Mouse (Mus musculus) forebrain, embryonic 15.5 days (tissue): ENCODE measurements at regions not wholly inside any gene's neighbourhood (a gene's known extent, or its start where the extent isn't known, plus 50 kb on each side); places are given as distances from the start of the nearest gene placed in this dataset.
A peak's percentile ranks its signal among the peaks of the same experiment; 100 is the strongest.

Experiments
- ATAC-seq: fragments of 200-750 bp; cut with Nextera tagmentation; replicated peaks from 2 replicates; pipeline ENCODE4 v1.8.0; 2017; ENCODE audit warnings: mild to moderate bottlenecking, moderate TSS enrichment, moderate library complexity
- H3K27ac ChIP-seq: fragments of 300-500 bp; sonication (generic); replicated peaks from 2 replicates; pipeline ENCODE4 v1.5.1; 2015; ENCODE audit warnings: mild to moderate bottlenecking, inconsistent platforms
- H3K27me3 ChIP-seq: fragments of 300-500 bp; sonication (generic); 2 replicates; pipeline ENCODE4 v1.6.1; 2015; ENCODE audit warnings: inconsistent platforms
- H3K36me3 ChIP-seq: fragments of 300-500 bp; sonication (generic); 2 replicates; pipeline ENCODE4 v1.6.1; 2015; ENCODE audit warnings: mild to moderate bottlenecking, inconsistent platforms
- H3K4me1 ChIP-seq: fragments of 300-500 bp; sonication (generic); 2 replicates; pipeline ENCODE4 v1.6.1; 2015; ENCODE audit warnings: inconsistent platforms
- H3K4me2 ChIP-seq: fragments of 300-500 bp; sonication (generic); replicated peaks from 2 replicates; pipeline ENCODE4 v1.6.1; 2015; ENCODE audit warnings: mild to moderate bottlenecking, inconsistent platforms
- H3K4me3 ChIP-seq: fragments of 300-500 bp; sonication (generic); 2 replicates; pipeline ENCODE4 v1.5.1; 2015; ENCODE audit warnings: mild to moderate bottlenecking, inconsistent platforms
- H3K9ac ChIP-seq: fragments of 300-500 bp; sonication (generic); replicated peaks from 2 replicates; pipeline ENCODE4 v1.6.1; 2015; ENCODE audit warnings: mild to moderate bottlenecking, inconsistent platforms
- H3K9me3 ChIP-seq: fragments of 300-500 bp; sonication (generic); 2 replicates; pipeline ENCODE4 v1.6.1; 2016; ENCODE audit warnings: inconsistent platforms
- WGBS: fragments of 180-500 bp; shearing (Covaris S2); methylation state at CpG from one replicate; pipeline ENCODE4 v1.1.7; 2015; ENCODE audit warnings: mixed read lengths; 5-methylcytosine and 5-hydroxymethylcytosine counted together

DNA sequence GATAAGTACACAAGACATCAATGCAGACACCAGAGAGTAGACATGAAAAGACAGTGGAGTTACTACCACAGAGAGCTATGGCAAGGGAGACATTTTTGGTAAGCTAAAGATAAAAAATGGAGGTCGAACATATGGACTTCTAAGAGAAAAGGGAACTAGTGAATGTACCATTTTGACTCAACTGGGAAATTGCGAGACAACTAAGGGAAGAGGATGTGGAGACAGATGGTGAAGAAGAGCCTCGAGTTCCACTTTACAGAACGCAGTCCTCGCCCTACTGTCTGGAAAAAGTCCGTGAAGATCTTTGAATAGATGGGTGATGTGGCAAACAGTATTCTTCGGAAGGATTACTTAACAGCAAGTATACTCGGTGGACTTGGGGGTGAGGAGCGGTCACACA, 181.2 kb upstream of the Mpped2 start:
- no peak for ATAC-seq
- H3K4me3 ChIP-seq: no peak overlapping the region
- no peaks in the 10 kb centered on the region for H3K9me3 ChIP-seq
- H3K27me3 ChIP-seq: no peaks in the 10 kb centered on the region
- H3K27ac ChIP-seq: no peak overlapping the region
- no peaks in the 10 kb centered on the region for H3K36me3 ChIP-seq
- 74% methylated on average over 9 of the region's 9 CpGs for WGBS
- H3K4me2 ChIP-seq: no peak overlapping the region
- H3K9ac ChIP-seq: no peak overlapping the region
- H3K4me1 ChIP-seq: peaks cover 16% of the 10 kb centered on the region

DNA sequence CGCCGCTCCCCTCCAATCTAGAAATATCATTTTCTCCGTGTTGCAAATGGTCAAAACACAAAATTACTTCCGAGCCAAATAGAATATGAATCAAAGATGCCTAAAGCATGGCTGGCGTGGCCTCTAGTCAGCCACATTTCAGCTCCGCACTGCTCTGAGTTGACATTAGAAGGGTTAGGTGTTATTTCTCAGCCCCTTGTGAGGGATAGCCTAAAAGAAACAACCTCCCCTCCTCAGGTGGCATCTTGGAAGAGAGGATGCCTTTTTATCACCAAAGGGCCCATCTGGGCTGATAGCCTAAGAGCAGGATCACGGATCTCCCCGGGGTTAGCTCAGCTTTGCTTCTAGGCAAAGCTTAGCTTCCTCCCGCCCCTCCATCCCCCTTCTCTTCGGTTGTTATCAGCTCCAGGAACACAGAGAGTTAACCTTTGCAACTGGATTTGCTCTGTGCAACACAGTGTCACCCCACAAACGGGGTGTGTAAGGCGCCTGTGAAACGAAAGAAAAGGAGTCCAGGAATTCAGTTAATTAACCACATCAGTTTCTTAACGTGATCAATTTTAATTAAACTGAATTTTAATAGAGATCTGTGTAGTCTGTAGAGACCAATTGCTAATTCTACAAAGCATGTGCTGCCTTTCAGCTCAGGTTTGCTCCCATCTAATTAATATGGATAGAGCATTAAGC, 180.6 kb upstream of the Mpped2 start:
- no peaks in the 10 kb centered on the region for H3K27me3 ChIP-seq
- H3K4me1 ChIP-seq: peaks cover 16% of the 10 kb centered on the region
- H3K9me3 ChIP-seq: no peaks in the 10 kb centered on the region
- peak; percentile 89 for ATAC-seq
- peak overlapping the region; percentile 40; the same call in 1 of the 2 replicates for H3K27ac ChIP-seq
- 22% methylated on average over 14 of the region's 14 CpGs for WGBS
- H3K36me3 ChIP-seq: no peaks in the 10 kb centered on the region
- H3K9ac ChIP-seq: peak overlapping the region; percentile 34; the same call in 1 of the 2 replicates
- peak overlapping the region; percentile 38 for H3K4me2 ChIP-seq
- peak overlapping the region; percentile 16 for H3K4me3 ChIP-seq

DNA sequence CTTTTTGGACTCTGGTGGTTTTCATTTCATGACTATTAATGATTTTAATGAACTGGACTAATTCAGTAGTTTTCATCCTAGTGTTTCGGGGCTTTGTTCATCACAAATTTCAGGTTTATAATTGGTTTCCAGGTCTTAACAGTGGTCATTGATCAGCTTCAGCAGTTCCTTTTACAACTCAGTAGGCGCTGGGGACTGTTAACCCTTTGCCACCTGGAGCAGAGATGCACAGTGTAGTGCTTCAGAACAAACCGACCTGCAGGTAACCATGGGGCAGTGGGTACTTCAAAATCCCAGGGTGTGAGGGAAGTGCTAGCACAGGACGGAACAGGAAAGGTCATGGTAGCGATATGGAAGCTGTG, 180.1 kb upstream of the Mpped2 start:
- peak overlapping the region; percentile 8; the same call in 1 of the 2 replicates for H3K9ac ChIP-seq
- peak; percentile 87 for ATAC-seq
- H3K27me3 ChIP-seq: no peaks in the 10 kb centered on the region
- H3K4me1 ChIP-seq: peaks cover 16% of the 10 kb centered on the region
- H3K4me3 ChIP-seq: peak overlapping the region; percentile 16
- 9% methylated on average over 5 of the region's 5 CpGs for WGBS
- H3K9me3 ChIP-seq: no peaks in the 10 kb centered on the region
- H3K36me3 ChIP-seq: no peaks in the 10 kb centered on the region
- H3K4me2 ChIP-seq: peak overlapping the region; percentile 38
- H3K27ac ChIP-seq: peak overlapping the region; percentile 40; the same call in 1 of the 2 replicates

DNA sequence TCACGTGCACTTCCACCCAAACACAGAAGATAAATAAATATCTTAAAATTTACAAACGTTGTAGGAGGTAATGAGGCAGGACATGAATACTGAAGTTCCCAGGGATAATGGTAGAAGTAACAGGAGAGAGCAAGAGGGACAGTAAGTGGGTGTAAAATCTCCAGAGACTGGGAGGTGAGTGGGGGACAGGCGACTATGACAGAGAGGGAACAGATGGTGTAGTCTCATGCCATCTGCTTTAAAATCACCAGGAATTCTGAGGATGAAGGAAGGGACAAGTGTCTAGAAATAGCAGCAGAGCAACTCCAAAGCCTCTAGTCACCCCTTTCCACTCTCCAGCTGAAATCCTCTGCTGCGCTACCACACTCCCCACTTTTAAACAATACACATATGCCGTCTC, 175.8 kb upstream of the Mpped2 start:
- Histone ChIP-seq H3K4me1 (peaks cover 15% of the 10 kb centered on the region), H3K4me2 (no peak overlapping the region), H3K4me3 (no peak overlapping the region), H3K27me3 (no peaks in the 10 kb centered on the region), H3K9me3 (no peaks in the 10 kb centered on the region), H3K27ac (no peak overlapping the region), H3K36me3 (no peaks in the 10 kb centered on the region), H3K9ac (no peak overlapping the region)
- no peak for ATAC-seq
- WGBS: 71% methylated on average over 5 of the region's 5 CpGs

DNA sequence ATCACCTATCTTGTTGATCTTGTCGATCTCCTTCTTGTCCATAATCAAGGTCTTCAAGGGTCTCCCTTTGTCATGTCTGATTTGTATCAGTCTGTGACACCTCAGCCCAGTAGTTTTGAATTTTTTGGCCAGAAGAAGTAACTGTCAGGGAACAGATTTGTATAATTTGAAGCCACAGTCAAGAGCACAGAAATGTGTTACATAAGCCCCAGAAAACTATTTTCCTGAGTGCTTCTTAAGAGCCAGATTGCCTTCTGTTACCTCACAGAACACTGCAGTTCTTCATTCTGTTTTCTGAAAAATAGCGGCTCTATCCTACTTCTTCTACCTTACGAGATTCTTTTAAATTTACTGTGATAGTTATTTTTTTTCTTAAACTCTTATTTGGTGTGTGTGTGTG, 170.1 kb upstream of the Mpped2 start:
- WGBS: 92% methylated on average over 3 of the region's 3 CpGs
- no peak overlapping the region for H3K4me3 ChIP-seq
- H3K9me3 ChIP-seq: no peaks in the 10 kb centered on the region
- no peak overlapping the region for H3K4me2 ChIP-seq
- H3K4me1 ChIP-seq: no peaks in the 10 kb centered on the region
- H3K9ac ChIP-seq: no peak overlapping the region
- H3K36me3 ChIP-seq: no peaks in the 10 kb centered on the region
- no peak for ATAC-seq
- H3K27ac ChIP-seq: no peak overlapping the region
- H3K27me3 ChIP-seq: no peaks in the 10 kb centered on the region

DNA sequence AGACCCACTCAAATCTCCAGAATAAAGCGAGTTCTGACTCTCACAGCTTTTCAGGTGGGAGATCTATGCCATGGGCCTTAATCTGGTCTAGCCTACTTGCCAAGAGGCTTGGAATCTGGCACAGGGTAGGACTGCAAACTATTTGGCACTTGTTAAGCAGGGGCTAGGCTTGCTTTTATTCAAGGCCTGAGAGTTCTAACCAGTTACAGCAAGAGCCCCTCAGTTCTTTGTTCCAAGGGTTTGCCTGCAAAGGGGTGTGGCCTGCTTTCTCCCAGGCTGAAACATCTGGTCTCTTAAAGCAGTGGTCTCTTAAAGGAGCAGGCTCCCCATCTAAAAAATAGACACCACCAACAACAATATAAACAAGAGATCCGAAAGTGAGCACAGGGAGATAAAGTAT, 166.1 kb upstream of the Mpped2 start:
- Histone ChIP-seq H3K36me3 (no peaks in the 10 kb centered on the region), H3K4me2 (no peak overlapping the region), H3K4me1 (no peaks in the 10 kb centered on the region), H3K27me3 (no peaks in the 10 kb centered on the region), H3K9ac (no peak overlapping the region), H3K9me3 (no peaks in the 10 kb centered on the region), H3K4me3 (no peak overlapping the region), H3K27ac (no peak overlapping the region)
- 38% methylated on average over 2 of the region's 2 CpGs for WGBS
- peak; percentile 87 for ATAC-seq

DNA sequence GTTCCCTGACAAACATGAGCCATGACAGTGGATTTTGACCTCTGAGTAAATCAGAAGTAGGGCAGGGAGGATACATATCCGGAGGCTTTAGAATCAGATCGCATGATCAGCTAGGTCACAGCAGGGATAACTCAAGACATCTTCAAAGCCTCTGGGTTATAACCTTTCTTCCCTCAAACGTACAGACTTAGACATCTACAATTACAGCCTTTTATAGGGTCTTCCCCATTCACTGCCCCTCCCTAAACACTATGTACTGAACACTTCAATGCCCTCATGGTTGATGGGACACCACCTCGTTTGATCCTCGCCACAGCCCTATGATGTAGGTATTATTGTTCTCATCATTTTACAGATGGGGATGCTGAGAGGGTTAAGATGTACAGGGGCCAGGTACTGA, 163.8 kb upstream of the Mpped2 start:
- no peak for ATAC-seq
- 69% methylated on average over 5 of the region's 5 CpGs for WGBS

DNA sequence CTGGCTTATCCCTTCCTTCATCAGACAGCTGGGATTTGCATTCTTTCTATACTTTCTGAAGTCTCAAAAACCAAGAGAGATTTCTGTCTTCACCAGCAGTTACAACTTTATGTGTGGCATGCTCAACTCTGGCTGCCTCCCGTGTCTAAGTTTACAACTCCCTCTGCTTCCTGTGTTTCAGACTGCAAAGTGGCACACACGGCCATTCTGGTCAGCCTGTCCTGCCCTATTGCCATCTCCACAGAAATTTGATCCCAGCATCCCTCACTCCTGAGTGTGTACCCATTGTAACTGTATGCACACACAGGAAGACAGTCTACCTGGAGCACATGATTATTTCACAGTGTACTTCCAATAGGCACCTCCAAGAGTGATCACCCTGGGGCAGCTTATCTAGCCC, 163.3 kb upstream of the Mpped2 start:
- H3K9me3 ChIP-seq: no peaks in the 10 kb centered on the region
- no peaks in the 10 kb centered on the region for H3K4me1 ChIP-seq
- H3K4me2 ChIP-seq: no peak overlapping the region
- no peak overlapping the region for H3K27ac ChIP-seq
- WGBS: 78% methylated on average over 2 of the region's 2 CpGs
- no peak for ATAC-seq
- no peaks in the 10 kb centered on the region for H3K36me3 ChIP-seq
- no peak overlapping the region for H3K4me3 ChIP-seq
- H3K9ac ChIP-seq: no peak overlapping the region
- H3K27me3 ChIP-seq: no peaks in the 10 kb centered on the region

More for the DNA sequence above, 163.8 kb upstream of the Mpped2 start:
- no peak overlapping the region for H3K27ac ChIP-seq
- H3K9me3 ChIP-seq: no peaks in the 10 kb centered on the region
- no peak overlapping the region for H3K4me3 ChIP-seq
- H3K9ac ChIP-seq: no peak overlapping the region
- no peaks in the 10 kb centered on the region for H3K4me1 ChIP-seq
- no peak overlapping the region for H3K4me2 ChIP-seq
- no peaks in the 10 kb centered on the region for H3K36me3 ChIP-seq
- no peaks in the 10 kb centered on the region for H3K27me3 ChIP-seq

DNA sequence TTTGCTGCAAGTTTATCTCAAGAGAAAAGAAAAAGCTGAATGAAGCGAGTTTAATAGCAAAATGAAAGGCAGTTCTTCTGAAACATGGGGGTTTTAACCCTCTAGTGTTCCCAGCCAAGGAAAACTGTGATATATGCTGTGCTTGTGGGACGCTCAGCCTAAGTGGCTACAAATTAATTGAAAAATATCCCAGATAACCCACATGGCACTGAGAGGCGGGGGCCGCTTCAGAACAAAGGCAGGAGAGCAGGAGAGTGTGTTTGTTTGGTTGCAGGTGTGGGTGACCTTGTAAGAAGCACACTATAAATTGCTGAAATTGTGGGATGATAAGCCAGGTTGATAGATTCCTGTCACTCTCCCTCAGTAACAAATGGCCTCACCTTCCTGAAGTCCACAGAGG, 154.7 kb upstream of the Mpped2 start:
- ATAC-seq: no peak
- Histone ChIP-seq H3K9me3 (no peaks in the 10 kb centered on the region), H3K4me1 (no peaks in the 10 kb centered on the region), H3K27me3 (no peaks in the 10 kb centered on the region), H3K27ac (no peak overlapping the region), H3K4me2 (no peak overlapping the region), H3K36me3 (no peaks in the 10 kb centered on the region), H3K9ac (no peak overlapping the region), H3K4me3 (no peak overlapping the region)
- 57% methylated on average over 4 of the region's 4 CpGs for WGBS

DNA sequence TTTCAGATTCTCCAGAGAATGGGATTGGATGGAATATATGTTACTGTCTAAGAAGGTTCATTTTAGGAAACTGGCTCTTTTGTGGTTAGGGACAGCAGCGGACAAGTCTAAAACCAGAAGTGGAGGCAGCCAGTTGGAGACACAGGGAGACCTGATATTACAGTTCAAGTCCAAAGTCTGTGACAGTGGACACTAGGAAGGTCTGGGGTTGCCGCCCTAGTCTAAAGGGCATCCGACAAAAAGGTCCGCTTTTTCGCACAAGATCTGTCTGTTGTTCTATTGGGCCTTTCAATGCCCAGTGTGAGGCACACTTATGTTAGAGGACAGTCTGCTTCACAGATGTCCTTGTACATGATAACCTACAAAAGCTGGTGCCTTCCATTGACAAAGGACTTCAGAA, 152.9 kb upstream of the Mpped2 start:
- 96% methylated on average over 5 of the region's 5 CpGs for WGBS
- no peak overlapping the region for H3K4me3 ChIP-seq
- no peak for ATAC-seq
- H3K36me3 ChIP-seq: no peaks in the 10 kb centered on the region
- H3K27ac ChIP-seq: no peak overlapping the region
- H3K9me3 ChIP-seq: no peaks in the 10 kb centered on the region
- no peaks in the 10 kb centered on the region for H3K4me1 ChIP-seq
- H3K27me3 ChIP-seq: no peaks in the 10 kb centered on the region
- no peak overlapping the region for H3K4me2 ChIP-seq
- H3K9ac ChIP-seq: no peak overlapping the region

DNA sequence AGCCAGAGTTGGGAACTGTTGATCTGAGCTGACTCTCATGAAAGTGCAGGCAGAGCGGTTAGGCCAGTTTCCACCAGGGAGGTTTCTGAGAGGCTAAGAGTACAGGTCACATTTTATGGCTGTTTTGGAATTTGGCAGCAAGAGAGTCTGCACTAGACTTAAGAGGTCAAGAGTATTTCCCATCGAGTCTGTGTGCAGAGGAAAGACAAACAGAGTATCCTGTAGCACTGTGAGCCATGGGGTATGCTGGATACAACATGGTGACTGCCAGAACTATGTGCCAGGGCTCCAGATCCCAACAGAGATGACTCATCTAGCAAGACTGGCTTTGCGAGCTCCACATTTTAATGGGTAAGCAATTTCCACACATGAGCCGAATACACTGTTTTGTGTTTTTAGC, 146.0 kb upstream of the Mpped2 start:
- no peaks in the 10 kb centered on the region for H3K9me3 ChIP-seq
- H3K9ac ChIP-seq: no peak overlapping the region
- WGBS: 90% methylated on average over 4 of the region's 4 CpGs
- no peaks in the 10 kb centered on the region for H3K4me1 ChIP-seq
- H3K36me3 ChIP-seq: no peaks in the 10 kb centered on the region
- no peak overlapping the region for H3K4me3 ChIP-seq
- H3K27me3 ChIP-seq: no peaks in the 10 kb centered on the region
- H3K4me2 ChIP-seq: no peak overlapping the region
- H3K27ac ChIP-seq: no peak overlapping the region
- ATAC-seq: no peak

DNA sequence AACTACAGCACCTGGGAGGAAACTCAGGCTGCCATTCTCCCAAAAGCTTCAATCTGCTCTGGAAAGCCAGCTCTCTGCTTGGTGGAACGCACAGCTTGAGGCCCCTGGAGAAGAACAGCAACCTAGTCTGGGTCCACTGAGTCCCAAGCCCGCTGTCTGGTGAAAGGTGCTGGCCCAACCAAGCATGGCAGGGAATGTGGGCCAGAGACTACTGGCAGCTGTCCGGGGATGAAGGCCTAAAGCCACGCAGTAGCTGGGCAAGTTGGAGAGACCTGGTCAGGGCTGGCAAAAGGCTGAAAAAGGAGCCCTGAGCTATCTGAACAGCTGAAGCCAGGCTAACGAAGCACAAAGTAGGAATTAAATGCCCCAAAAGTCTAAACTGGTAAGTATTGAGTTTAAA, 139.4 kb upstream of the Mpped2 start:
- no peaks in the 10 kb centered on the region for H3K27me3 ChIP-seq
- H3K27ac ChIP-seq: no peak overlapping the region
- H3K4me3 ChIP-seq: no peak overlapping the region
- WGBS: 70% methylated on average over 5 of the region's 5 CpGs
- no peak for ATAC-seq
- H3K4me1 ChIP-seq: no peaks in the 10 kb centered on the region
- H3K4me2 ChIP-seq: no peak overlapping the region
- H3K36me3 ChIP-seq: no peaks in the 10 kb centered on the region
- H3K9me3 ChIP-seq: no peaks in the 10 kb centered on the region
- no peak overlapping the region for H3K9ac ChIP-seq

DNA sequence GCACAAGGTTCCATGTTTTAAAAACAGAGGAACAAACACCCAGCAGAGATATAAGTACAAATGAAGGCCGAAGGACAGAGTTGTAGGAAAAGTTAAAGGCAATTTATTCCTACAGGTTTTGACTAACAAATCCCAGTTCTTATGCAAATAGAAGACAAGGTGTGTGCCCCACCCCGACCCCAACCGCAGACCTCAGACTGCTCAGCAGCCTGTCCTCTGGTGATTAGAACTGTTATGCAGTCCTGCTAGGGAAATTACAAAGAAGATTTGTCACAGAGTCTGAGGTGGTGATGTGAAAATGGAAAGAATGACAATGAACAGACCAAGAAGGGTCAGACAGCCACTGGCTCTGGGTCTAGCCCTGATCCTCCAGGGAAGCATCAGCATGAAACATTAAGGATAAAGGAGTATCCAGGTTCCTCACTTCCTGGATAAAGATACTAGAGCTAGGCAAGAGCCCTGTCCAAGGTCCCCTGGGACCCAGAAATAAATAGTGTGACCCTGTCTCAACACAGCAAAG, 131.4 kb upstream of the Mpped2 start:
- no peaks in the 10 kb centered on the region for H3K27me3 ChIP-seq
- H3K9ac ChIP-seq: no peak overlapping the region
- 76% methylated on average over 3 of the region's 3 CpGs for whole genome bisulfite sequencing
- no peak for ATAC-seq
- no peaks in the 10 kb centered on the region for H3K9me3 ChIP-seq
- H3K36me3 ChIP-seq: no peaks in the 10 kb centered on the region
- no peaks in the 10 kb centered on the region for H3K4me1 ChIP-seq
- H3K4me2 ChIP-seq: no peak overlapping the region
- no peak overlapping the region for H3K27ac ChIP-seq
- H3K4me3 ChIP-seq: no peak overlapping the region
